Mouse (Mus musculus): ENCODE measurements around the gene Dmrtc1c2.
"Not testable (repeated sequence)": the region's sequence is repeated elsewhere in the genome, so short reads cannot be mapped to it uniquely, and the experiment has no call there.

DNA sequence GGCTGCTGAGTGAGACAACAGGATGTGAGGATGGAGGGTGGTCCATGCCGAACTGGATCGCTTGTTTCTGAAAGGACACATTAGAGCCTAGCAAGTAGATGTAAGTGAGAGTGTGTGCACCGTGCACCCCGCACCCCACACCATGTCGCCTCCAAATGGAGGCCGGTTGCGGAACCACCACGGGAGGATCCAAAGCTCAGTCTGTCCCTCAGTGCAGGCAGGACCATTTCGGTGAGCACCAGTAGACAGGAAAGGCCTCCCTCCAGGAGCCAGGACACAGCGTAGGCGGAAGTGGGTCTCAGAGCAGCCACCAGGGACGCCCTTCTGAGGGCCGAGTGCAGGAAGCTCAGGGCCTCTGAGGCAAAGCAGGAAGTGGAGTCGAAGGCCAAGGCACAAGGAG is 51.8 kb downstream of the Dmrtc1c2 start, which contains the start of gene Dmrtc1c1:
- TF ChIP-seq EP300 (optimal IDR thresholded peaks at IDR 0.05); CTCF (IDR thresholded peaks at IDR 0.05; ENCODE audit: low read depth): not testable (repeated sequence)

All from stomach, postnatal 0 days (tissue).